Mouse (Mus musculus): ENCODE data around the gene Catsper4. TPM values are rescaled to one million over a fixed set of nuclear protein-coding genes. Genes with fewer than 3 reads are reported as not detected.

Gene Catsper4
- total and polyA plus RNA-seq, 3 experiments: not detected

DNA sequence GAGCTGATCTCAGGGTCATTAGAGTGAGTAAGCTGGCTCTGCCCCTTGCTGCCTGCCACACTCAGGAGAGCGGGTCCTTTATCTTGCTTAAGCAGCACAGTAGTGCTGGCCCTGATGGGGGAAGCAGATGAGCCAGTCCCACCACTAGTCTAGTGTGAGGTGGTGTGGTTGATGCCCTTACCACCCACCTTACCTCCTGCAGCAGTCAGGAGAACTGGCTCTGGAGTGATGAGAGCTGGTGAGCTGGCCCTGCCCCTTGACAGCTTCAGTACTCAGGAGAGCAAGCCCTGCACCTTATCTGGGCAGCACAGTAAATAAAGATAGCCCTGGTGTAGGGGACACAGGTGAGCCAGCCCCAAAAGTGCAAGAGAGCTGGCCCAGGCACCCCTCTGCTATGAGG lies 46.1 kb downstream of the Catsper4 start:
- H3K4me2 ChIP-seq (ENCODE audit: insufficient read depth, low read depth, poor library complexity, severe bottlenecking): no peak overlapping the region
- no peaks in the 10 kb centered on the region for H3K27me3 ChIP-seq (replicated peaks)

DNA sequence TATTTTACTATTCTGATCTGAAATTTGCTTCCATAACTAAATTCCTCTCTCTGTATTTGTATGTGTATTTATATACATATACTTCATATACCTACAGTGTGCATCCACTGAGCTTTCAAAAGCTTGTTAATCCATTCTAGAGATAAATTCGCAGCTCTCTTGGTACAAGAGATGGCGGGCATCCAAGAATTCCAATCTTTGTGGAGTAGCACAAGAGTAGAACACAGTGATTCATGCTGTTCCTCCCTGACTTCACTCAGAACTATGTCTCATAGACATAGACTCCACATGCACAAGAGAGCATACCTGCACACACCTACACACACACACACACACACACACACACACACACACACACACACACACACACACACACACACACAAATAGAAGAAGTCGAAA lies 54.8 kb downstream of the Catsper4 start:
- Histone ChIP-seq H3K9me3 (replicated peaks; ENCODE audit: low read length) (no peaks in the 10 kb centered on the region), H3K27me3 (replicated peaks) (no peaks in the 10 kb centered on the region), H3K36me3 (replicated peaks in 1 of 2; ENCODE audit: control insufficient read depth in 1 of 2, insufficient read depth in 1 of 2, low read length in 1 of 2) (peaks cover 5 to 49% of the 10 kb centered on the region in 2 experiments), H3K79me2 (replicated peaks; ENCODE audit: control insufficient read depth, extremely low read depth, insufficient read depth, poor library complexity, severe bottlenecking) (peaks cover 3% of the 10 kb centered on the region; the same call in 1 of the 2 replicates), H3K9ac (ENCODE audit: insufficient read depth, low read depth) (no peak overlapping the region), H3K4me1 (ENCODE audit: control insufficient read depth in 1 of 2, insufficient read depth in 2 of 2) (peaks cover 0 to 1% of the 10 kb centered on the region in 2 experiments; a peak in 2 of 4 replicates), H3K27ac (ENCODE audit: insufficient read depth, low read depth) (no peak overlapping the region), H3K4me3 (replicated peaks in 1 of 3; ENCODE audit: low read depth in 2 of 3, low read length in 2 of 3, poor library complexity in 1 of 3) (no peak overlapping the region), H3K4me2 (ENCODE audit: insufficient read depth, low read depth, poor library complexity, severe bottlenecking) (no peak overlapping the region)
- dilution Hi-C loops (cut with MboI; ENCODE audit: extremely low pct_ligation_motif_present, extremely low pct_unique_long_range_greater_than_20kb, low sequenced_read_pairs): no loop called here
- in situ Hi-C loops (cut with MboI; ENCODE audit: low pct_ligation_motif_present, low pct_unique_long_range_greater_than_20kb, low sequenced_read_pairs): no loop called here
- no peak for DNase-seq (ENCODE audit: extremely low read depth)
- TF ChIP-seq USF1 (IDR thresholded peaks at IDR 0.05; ENCODE audit: low read depth, low read length) (no peak), ZNF384 (IDR thresholded peaks at IDR 0.05; ENCODE audit: low read depth, low read length) (no peak), POLR2AphosphoS2 (IDR thresholded peaks at IDR 0.05; ENCODE audit: low read depth, low read length) (no peak), SMC3 (IDR thresholded peaks at IDR 0.05; ENCODE audit: low read depth, low read length) (no peak), UBTF (IDR thresholded peaks at IDR 0.05; ENCODE audit: low read depth, low read length) (no peak), MXI1 (IDR thresholded peaks at IDR 0.05; ENCODE audit: low read depth, low read length) (no peak), NELFE (IDR thresholded peaks at IDR 0.05; ENCODE audit: low read depth, low read length) (no peak), CTCF (conservative IDR thresholded peaks at IDR 0.05 in 1 of 2, IDR thresholded peaks at IDR 0.05 in 1 of 2; ENCODE audit: low read depth in 2 of 2, low read length in 2 of 2) (no peak), MEF2A (IDR thresholded peaks at IDR 0.05; ENCODE audit: borderline replicate concordance, low read depth, low read length) (no peak)

More for the DNA sequence above, 46.1 kb downstream of the Catsper4 start:
- Histone ChIP-seq H3K9ac (ENCODE audit: insufficient read depth, low read depth) (no peak overlapping the region), H3K79me2 (replicated peaks; ENCODE audit: control insufficient read depth, extremely low read depth, insufficient read depth, poor library complexity, severe bottlenecking) (peaks cover 20% of the 10 kb centered on the region), H3K4me3 (replicated peaks in 1 of 3; ENCODE audit: low read depth in 2 of 3, low read length in 2 of 3, poor library complexity in 1 of 3) (no peak overlapping the region), H3K27ac (ENCODE audit: insufficient read depth, low read depth) (no peak overlapping the region), H3K36me3 (replicated peaks in 1 of 2; ENCODE audit: control insufficient read depth in 1 of 2, insufficient read depth in 1 of 2, low read length in 1 of 2) (peaks cover 8 to 51% of the 10 kb centered on the region in 2 experiments), H3K4me1 (ENCODE audit: control insufficient read depth in 1 of 2, insufficient read depth in 2 of 2) (peaks cover 0 to 36% of the 10 kb centered on the region in 2 experiments; a peak in 3 of 4 replicates), H3K9me3 (replicated peaks; ENCODE audit: low read length) (no peaks in the 10 kb centered on the region)
- dilution Hi-C loops (cut with MboI; ENCODE audit: extremely low pct_ligation_motif_present, extremely low pct_unique_long_range_greater_than_20kb, low sequenced_read_pairs) (no loop called here), in situ Hi-C loops (cut with MboI; ENCODE audit: low pct_ligation_motif_present, low pct_unique_long_range_greater_than_20kb, low sequenced_read_pairs) (loop anchor here (10.0 kb wide), 1 partner anchor 46 kb away; no protein-coding TSS in a partner anchor)
- no peak for DNase-seq (ENCODE audit: extremely low read depth)
- no peak for TF ChIP-seq CTCF (conservative IDR thresholded peaks at IDR 0.05 in 1 of 2, IDR thresholded peaks at IDR 0.05 in 1 of 2; ENCODE audit: low read depth in 2 of 2, low read length in 2 of 2)
- TF ChIP-seq ZC3H11A (IDR thresholded peaks at IDR 0.05; ENCODE audit: low read depth, low read length): no peak
- no peak for TF ChIP-seq USF2 (conservative IDR thresholded peaks at IDR 0.05; ENCODE audit: low read depth, low read length)
- no peak for TF ChIP-seq BHLHE40 (IDR thresholded peaks at IDR 0.05; ENCODE audit: low read depth, low read length)
- no peak for TF ChIP-seq EP300 (IDR thresholded peaks at IDR 0.05; ENCODE audit: low read length)
- TF ChIP-seq CHD1 (IDR thresholded peaks at IDR 0.05; ENCODE audit: low read depth, low read length): no peak

DNA sequence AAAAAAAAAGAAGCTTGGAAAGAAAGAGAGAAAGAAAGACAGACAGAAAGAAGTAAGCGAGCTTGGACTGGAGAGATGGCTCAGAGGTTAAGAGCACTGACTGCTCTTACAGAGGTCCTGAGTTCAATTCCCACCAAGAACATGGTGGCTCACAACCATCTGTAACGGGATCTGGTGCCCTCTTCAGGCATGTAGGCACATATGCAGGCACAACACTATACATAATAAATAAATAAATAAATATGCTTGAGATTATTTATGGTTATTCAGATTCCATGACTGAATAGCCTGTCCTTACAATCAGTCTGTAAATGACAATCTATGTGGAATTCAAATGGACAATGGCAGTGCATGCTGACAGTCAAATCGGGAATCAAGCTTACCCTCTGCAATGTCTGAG lies 60.3 kb downstream of the Catsper4 start:
- H3K27ac ChIP-seq (ENCODE audit: insufficient read depth, low read depth): no peak overlapping the region
- H3K27me3 ChIP-seq (replicated peaks): no peaks in the 10 kb centered on the region
- TF ChIP-seq UBTF (IDR thresholded peaks at IDR 0.05; ENCODE audit: low read depth, low read length) (no peak), TBP (conservative IDR thresholded peaks at IDR 0.05; ENCODE audit: low read depth, low read length) (no peak), E2F4 (IDR thresholded peaks at IDR 0.05; ENCODE audit: insufficient replicate concordance, low read depth, low read length) (no peak), SIN3A (IDR thresholded peaks at IDR 0.05; ENCODE audit: low read length) (no peak), GABPA (IDR thresholded peaks at IDR 0.05; ENCODE audit: insufficient replicate concordance, low read depth, low read length) (no peak), MAFK (IDR thresholded peaks at IDR 0.05; ENCODE audit: insufficient replicate concordance, low read length) (no peak), MXI1 (IDR thresholded peaks at IDR 0.05; ENCODE audit: low read depth, low read length) (no peak), BHLHE40 (IDR thresholded peaks at IDR 0.05; ENCODE audit: low read depth, low read length) (no peak), ZNF384 (IDR thresholded peaks at IDR 0.05; ENCODE audit: low read depth, low read length) (no peak), PAX5 (IDR thresholded peaks at IDR 0.05; ENCODE audit: low read length) (no peak), MAZ (IDR thresholded peaks at IDR 0.05; ENCODE audit: low read depth, low read length) (no peak), ZC3H11A (IDR thresholded peaks at IDR 0.05; ENCODE audit: low read depth, low read length) (no peak), NRF1 (IDR thresholded peaks at IDR 0.05; ENCODE audit: low read depth, low read length) (no peak), CHD2 (IDR thresholded peaks at IDR 0.05; ENCODE audit: low read length) (no peak)
- H3K36me3 ChIP-seq (replicated peaks in 1 of 2; ENCODE audit: control insufficient read depth in 1 of 2, insufficient read depth in 1 of 2, low read length in 1 of 2): peaks cover 8 to 45% of the 10 kb centered on the region in 2 experiments
- peaks cover 0 to 4% of the 10 kb centered on the region in 2 experiments; a peak in 1 of 4 replicates for H3K4me1 ChIP-seq (ENCODE audit: control insufficient read depth in 1 of 2, insufficient read depth in 2 of 2)
- dilution Hi-C loops (cut with MboI; ENCODE audit: extremely low pct_ligation_motif_present, extremely low pct_unique_long_range_greater_than_20kb, low sequenced_read_pairs): no loop called here
- DNase-seq (ENCODE audit: extremely low read depth): no peak
- H3K4me2 ChIP-seq (ENCODE audit: insufficient read depth, low read depth, poor library complexity, severe bottlenecking): no peak overlapping the region
- in situ Hi-C loops (cut with MboI; ENCODE audit: low pct_ligation_motif_present, low pct_unique_long_range_greater_than_20kb, low sequenced_read_pairs): no loop called here
- no peaks in the 10 kb centered on the region for H3K79me2 ChIP-seq (replicated peaks; ENCODE audit: control insufficient read depth, extremely low read depth, insufficient read depth, poor library complexity, severe bottlenecking)
- H3K9ac ChIP-seq (ENCODE audit: insufficient read depth, low read depth): no peak overlapping the region
- no peaks in the 10 kb centered on the region for H3K9me3 ChIP-seq (replicated peaks; ENCODE audit: low read length)
- no peak overlapping the region for H3K4me3 ChIP-seq (replicated peaks in 1 of 3; ENCODE audit: low read depth in 2 of 3, low read length in 2 of 3, poor library complexity in 1 of 3)
